Mouse (Mus musculus) left cerebral cortex, postnatal 36 days (tissue): Measurements from ENCODE around the gene Kcnip4. TPM values are rescaled to one million over a fixed set of nuclear protein-coding genes. Genes with fewer than 3 reads are reported as not detected.

Experiments
- DNase-seq, 2 experiments: peaks; one replicate each; pipeline ENCODE4 v3.0.0; 2021 to 2022; ENCODE audit warnings: low spot score in 2 of 2, mixed read lengths in 1 of 2
- intact Hi-C: fragments of 180-260 bp; cut with DNase I; formaldehyde crosslinking; loops from one replicate; pipeline ENCODE4 v1.15.1; 2025
- total RNA-seq, 2 experiments: library from RNA; stranded (reverse); gene quantifications; 2 replicates each; pipeline ENCODE4 v1.2.3; 2021

Gene Kcnip4
- total RNA-seq, 2 experiments from 2014 or later = 58.4 to 66.4 TPM

- no peak for DNase-seq
- intact Hi-C loops = loop anchor here (10.0 kb wide), 2 partner anchors 211 to 361 kb away; partner anchors contain the start of gene Slit2
Observed at GRCm38 (mm10) chr5:48345095-48345982, 1179.4 kb downstream of the Kcnip4 start.

GRCm38 (mm10) chr5:48340808-48341433 is 1183.8 kb downstream of the Kcnip4 start:
- intact Hi-C loops = loop anchor here (10.0 kb wide), 2 partner anchors 206 to 356 kb away; partner anchors contain the start of gene Slit2
- no peak for DNase-seq
